Mouse (Mus musculus) forebrain, embryonic 16.5 days (tissue): ENCODE results near the gene Grik4. TPM values are rescaled to one million over a fixed set of nuclear protein-coding genes. Genes with fewer than 3 reads are reported as not detected.
"Not testable (repeated sequence)": the region's sequence is repeated elsewhere in the genome, so short reads cannot be mapped to it uniquely, and the experiment has no call there.

Experiments
- ATAC-seq: fragments of 200-750 bp; cut with Nextera tagmentation; 2 replicates; pipeline ENCODE4 v1.8.0; 2017; ENCODE audit warnings: mild to moderate bottlenecking, moderate library complexity
- H3K27ac ChIP-seq: fragments of 300-500 bp; sonication (generic); 2 replicates; pipeline ENCODE4 v1.5.1; 2014; ENCODE audit warnings: low read length, control low read depth
- H3K27me3 ChIP-seq: fragments of 300-500 bp; sonication (generic); replicated peaks from 2 replicates; pipeline ENCODE4 v1.6.1; 2014; ENCODE audit warnings: low read length; ENCODE audit not compliant: control insufficient read depth, insufficient read depth
- H3K36me3 ChIP-seq: fragments of 300-500 bp; sonication (generic); 2 replicates; pipeline ENCODE4 v1.6.1; 2014; ENCODE audit not compliant: control insufficient read depth, insufficient read depth
- H3K4me1 ChIP-seq: fragments of 300-500 bp; sonication (generic); replicated peaks from 2 replicates; pipeline ENCODE4 v1.6.1; 2014; ENCODE audit warnings: low read length; ENCODE audit not compliant: control insufficient read depth, insufficient read depth
- H3K4me2 ChIP-seq: fragments of 300-500 bp; sonication (generic); 2 replicates; pipeline ENCODE4 v1.6.1; 2014; ENCODE audit warnings: mild to moderate bottlenecking, low read length, control low read depth
- H3K4me3 ChIP-seq: fragments of 300-500 bp; sonication (generic); replicated peaks from 2 replicates; pipeline ENCODE4 v1.5.1; 2014; ENCODE audit warnings: mild to moderate bottlenecking, low read length, control low read depth
- H3K9ac ChIP-seq: fragments of 300-500 bp; sonication (generic); replicated peaks from 2 replicates; pipeline ENCODE4 v1.6.1; 2014; ENCODE audit warnings: low read depth, low read length, control low read depth
- H3K9me3 ChIP-seq: fragments of 300-500 bp; sonication (generic); 2 replicates; pipeline ENCODE4 v1.6.1; 2016; ENCODE audit warnings: low read length; ENCODE audit not compliant: control insufficient read depth
- WGBS: fragments of 180-500 bp; shearing (Covaris S2); extraction: QIAGEN DNeasy Blood & Tissue Kit; methylation state at CpG from one replicate; pipeline ENCODE4 v1.1.7; 2014; 5-methylcytosine and 5-hydroxymethylcytosine counted together
- polyA plus RNA-seq: library from polyadenylated mRNA; unstranded; fragments of >200 nt; fragmentation: Nextera tagmentation; extraction: Ambion mirVana; gene quantifications from 2 replicates; pipeline ENCODE4 v1.2.1, GENCODE M21; 2015

The Grik4 gene
- polyA plus RNA-seq, 1 experiment from 2014 or later, result 4.8 TPM

GRCm38 (mm10) chr9:42786882-42787281, 157.4 kb downstream of the Grik4 start:
- Histone ChIP-seq H3K27ac (no peak overlapping the region), H3K4me2 (no peak overlapping the region), H3K4me1 (peaks cover 9% of the 10 kb centered on the region), H3K9me3 (no peaks in the 10 kb centered on the region), H3K27me3 (0 out of 2 replicates have a peak, but pooled peaks cover 5% of the 10 kb centered on the region), H3K36me3 (no peaks in the 10 kb centered on the region), H3K9ac (no peak overlapping the region), H3K4me3 (no peak overlapping the region)
- 63% methylated on average over 5 of the region's 5 CpGs for WGBS
- ATAC-seq, result no peak

- Histone ChIP-seq H3K27me3 (0 out of 2 replicates have a peak, but pooled peaks cover 5% of the 10 kb centered on the region), H3K4me3 (no peak overlapping the region), H3K9me3 (no peaks in the 10 kb centered on the region), H3K4me2 (no peak overlapping the region), H3K9ac (no peak overlapping the region), H3K36me3 (no peaks in the 10 kb centered on the region), H3K27ac (no peak overlapping the region), H3K4me1 (peaks cover 9% of the 10 kb centered on the region)
- no peak for ATAC-seq
- 13% methylated on average over 2 of the region's 2 CpGs for WGBS
Observed at GRCm38 (mm10) chr9:42786286-42786685, 158.0 kb downstream of the Grik4 start.

- Histone ChIP-seq H3K9me3 (no peaks in the 10 kb centered on the region), H3K27me3 (0 out of 2 replicates have a peak, but pooled peaks cover 5% of the 10 kb centered on the region), H3K4me3 (no peak overlapping the region), H3K9ac (no peak overlapping the region), H3K4me2 (no peak overlapping the region), H3K4me1 (peaks cover 9% of the 10 kb centered on the region), H3K27ac (no peak overlapping the region), H3K36me3 (no peaks in the 10 kb centered on the region)
- no peak for ATAC-seq
- WGBS, result 47% methylated on average over 10 of the region's 10 CpGs
Observed at GRCm38 (mm10) chr9:42785173-42785830, 159.0 kb downstream of the Grik4 start.

GRCm38 (mm10) chr9:42783248-42783903, 160.9 kb downstream of the Grik4 start:
- Histone ChIP-seq H3K27ac (no peak overlapping the region), H3K4me1 (peaks cover 9% of the 10 kb centered on the region), H3K36me3 (no peaks in the 10 kb centered on the region), H3K9me3 (no peaks in the 10 kb centered on the region), H3K27me3 (0 out of 2 replicates have a peak, but pooled peaks cover 3% of the 10 kb centered on the region), H3K9ac (no peak overlapping the region), H3K4me3 (no peak overlapping the region), H3K4me2 (no peak overlapping the region)
- WGBS, result 53% methylated on average over 8 of the region's 8 CpGs
- ATAC-seq, result no peak

GRCm38 (mm10) chr9:42778471-42779263, 165.6 kb downstream of the Grik4 start:
- H3K36me3 ChIP-seq, H3K4me3 ChIP-seq, H3K4me1 ChIP-seq, H3K4me2 ChIP-seq, H3K9me3 ChIP-seq, H3K27ac ChIP-seq, H3K27me3 ChIP-seq, ATAC-seq, H3K9ac ChIP-seq: not testable (repeated sequence)
- WGBS, result 86% methylated on average over 21 of the region's 21 CpGs

- H3K4me3 ChIP-seq, result no peak overlapping the region
- no peaks in the 10 kb centered on the region for H3K4me1 ChIP-seq
- no peak overlapping the region for H3K9ac ChIP-seq
- no peak for ATAC-seq
- H3K27ac ChIP-seq, result no peak overlapping the region
- no peak overlapping the region for H3K4me2 ChIP-seq
- H3K9me3 ChIP-seq, result no peaks in the 10 kb centered on the region
- no peaks in the 10 kb centered on the region for H3K36me3 ChIP-seq
- WGBS, result 74% methylated on average over 8 of the region's 8 CpGs
- H3K27me3 ChIP-seq, result no peaks in the 10 kb centered on the region
Observed at GRCm38 (mm10) chr9:42777913-42778312, 166.4 kb downstream of the Grik4 start.

- no peaks in the 10 kb centered on the region for H3K4me1 ChIP-seq
- no peak for ATAC-seq
- H3K27ac ChIP-seq, result no peak overlapping the region
- H3K9ac ChIP-seq, result no peak overlapping the region
- no peaks in the 10 kb centered on the region for H3K27me3 ChIP-seq
- no peak overlapping the region for H3K4me2 ChIP-seq
- H3K36me3 ChIP-seq, result no peaks in the 10 kb centered on the region
- no peak overlapping the region for H3K4me3 ChIP-seq
- no peaks in the 10 kb centered on the region for H3K9me3 ChIP-seq
- 84% methylated on average over 9 of the region's 9 CpGs for WGBS
Observed at GRCm38 (mm10) chr9:42776804-42777203, 167.5 kb downstream of the Grik4 start.

- Histone ChIP-seq H3K27ac (no peak overlapping the region), H3K9ac (no peak overlapping the region), H3K4me2 (no peak overlapping the region)
Observed at GRCm38 (mm10) chr9:42764823-42765560, 179.3 kb downstream of the Grik4 start.

More at GRCm38 (mm10) chr9:42764823-42765560, 179.3 kb downstream of the Grik4 start:
- H3K36me3 ChIP-seq, result no peaks in the 10 kb centered on the region
- peaks cover 5% of the 10 kb centered on the region; the same call in 1 of the 2 replicates for H3K4me1 ChIP-seq
- WGBS, result 57% methylated on average over 11 of the region's 11 CpGs
- peak; percentile 49 for ATAC-seq
- no peaks in the 10 kb centered on the region for H3K9me3 ChIP-seq
- H3K4me3 ChIP-seq, result no peak overlapping the region
- H3K27me3 ChIP-seq, result no peaks in the 10 kb centered on the region
